Mouse (Mus musculus) left cerebral cortex, postnatal 10 days (tissue): ENCODE results near the gene Cxcl13. TPM values are rescaled to one million over a fixed set of nuclear protein-coding genes. Genes with fewer than 3 reads are reported as not detected.
"Not testable (repeated sequence)": the region's sequence is repeated elsewhere in the genome, so short reads cannot be mapped to it uniquely, and the experiment has no call there.

Experiments
- DNase-seq, 2 experiments: peaks; one replicate each; pipeline ENCODE4 v3.0.0; 2021 to 2022; ENCODE audit warnings: low spot score in 2 of 2, mixed read lengths in 1 of 2; ENCODE audit errors: extremely low spot score in 1 of 2
- intact Hi-C: fragments of 180-260 bp; cut with DNase I; formaldehyde crosslinking; loops from one replicate; pipeline ENCODE4 v1.15.1; 2025
- total RNA-seq, 2 experiments: library from RNA; stranded (reverse); gene quantifications; 2 replicates each; pipeline ENCODE4 v1.2.3; 2021

The Cxcl13 gene
- total RNA-seq, 2 experiments from 2014 or later, result not detected

DNA sequence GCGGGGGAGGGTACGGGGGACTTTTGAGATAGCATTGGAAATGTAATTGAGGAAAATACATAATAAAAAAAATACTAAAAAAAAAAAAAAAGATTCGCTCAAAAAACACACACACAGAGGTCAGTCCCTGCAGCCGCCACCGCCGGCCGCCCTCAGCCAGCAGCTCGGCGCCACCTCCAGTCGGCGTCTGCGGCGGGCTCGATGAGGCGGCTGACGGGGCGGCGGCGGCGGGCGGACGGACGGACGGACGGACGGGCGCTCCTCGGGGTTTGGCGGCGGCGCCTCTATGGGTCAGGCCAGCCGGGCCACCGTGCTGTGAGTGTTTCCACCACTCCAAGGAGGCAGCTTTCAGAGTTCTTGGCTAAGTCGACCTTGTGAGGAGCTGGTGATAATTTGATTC lies 17.1 kb downstream of the Cxcl13 start:
- DNase-seq, intact Hi-C loops: not testable (repeated sequence)

DNA sequence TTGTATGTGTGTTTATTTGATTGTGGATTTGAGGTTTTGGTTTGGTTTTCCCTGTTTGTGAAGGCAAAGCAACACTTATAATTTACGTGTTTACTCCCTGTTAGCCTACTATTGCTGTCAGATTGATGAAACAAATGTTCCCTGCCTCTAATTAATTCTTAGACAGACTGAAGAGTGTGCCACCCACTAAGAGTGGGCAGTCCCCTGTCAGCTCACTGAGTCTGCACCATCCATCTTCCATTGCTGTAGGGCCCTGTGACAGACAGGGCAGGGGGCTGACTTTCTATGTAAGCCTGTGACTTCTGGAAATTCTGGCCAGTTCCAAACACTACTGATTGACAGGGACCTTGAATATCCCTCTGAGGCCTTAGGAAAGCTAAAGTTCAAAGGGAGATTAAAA lies 19.5 kb downstream of the Cxcl13 start:
- no peak for DNase-seq
- intact Hi-C loops, result no loop called here

DNA sequence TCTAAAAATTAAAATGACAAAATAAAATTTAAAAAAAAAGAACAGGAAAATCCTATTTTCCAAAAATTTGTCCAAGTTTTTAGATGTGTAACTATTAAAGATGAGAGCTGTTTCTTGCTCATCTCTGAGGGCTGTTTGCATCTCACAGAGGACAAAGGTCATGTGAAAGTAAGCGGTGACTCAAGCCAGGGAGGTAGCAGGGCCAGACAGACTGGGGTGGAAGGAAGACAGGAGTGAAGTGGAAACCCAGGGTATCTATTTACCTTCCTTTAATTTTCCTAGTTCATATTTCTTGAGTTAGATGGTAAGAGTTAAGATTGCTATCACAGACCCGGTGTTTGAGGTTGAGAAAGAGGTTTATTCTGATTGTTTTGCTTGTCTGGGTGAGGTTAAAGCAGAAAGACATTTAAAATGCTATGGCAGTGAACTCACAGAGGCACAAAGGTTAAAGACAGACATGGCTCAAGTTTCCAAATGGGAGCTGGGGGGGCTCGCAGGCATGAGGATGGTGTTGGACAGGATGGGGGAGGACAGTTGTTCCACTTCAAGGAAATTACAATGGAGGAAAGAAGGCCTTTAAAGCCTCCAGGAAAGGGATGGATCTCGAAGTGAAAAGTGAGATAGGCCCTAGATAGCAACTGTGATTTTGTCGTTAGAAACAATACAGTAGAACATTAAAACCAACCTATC lies 27.2 kb downstream of the Cxcl13 start:
- no peak for DNase-seq
- intact Hi-C loops, result no loop called here

DNA sequence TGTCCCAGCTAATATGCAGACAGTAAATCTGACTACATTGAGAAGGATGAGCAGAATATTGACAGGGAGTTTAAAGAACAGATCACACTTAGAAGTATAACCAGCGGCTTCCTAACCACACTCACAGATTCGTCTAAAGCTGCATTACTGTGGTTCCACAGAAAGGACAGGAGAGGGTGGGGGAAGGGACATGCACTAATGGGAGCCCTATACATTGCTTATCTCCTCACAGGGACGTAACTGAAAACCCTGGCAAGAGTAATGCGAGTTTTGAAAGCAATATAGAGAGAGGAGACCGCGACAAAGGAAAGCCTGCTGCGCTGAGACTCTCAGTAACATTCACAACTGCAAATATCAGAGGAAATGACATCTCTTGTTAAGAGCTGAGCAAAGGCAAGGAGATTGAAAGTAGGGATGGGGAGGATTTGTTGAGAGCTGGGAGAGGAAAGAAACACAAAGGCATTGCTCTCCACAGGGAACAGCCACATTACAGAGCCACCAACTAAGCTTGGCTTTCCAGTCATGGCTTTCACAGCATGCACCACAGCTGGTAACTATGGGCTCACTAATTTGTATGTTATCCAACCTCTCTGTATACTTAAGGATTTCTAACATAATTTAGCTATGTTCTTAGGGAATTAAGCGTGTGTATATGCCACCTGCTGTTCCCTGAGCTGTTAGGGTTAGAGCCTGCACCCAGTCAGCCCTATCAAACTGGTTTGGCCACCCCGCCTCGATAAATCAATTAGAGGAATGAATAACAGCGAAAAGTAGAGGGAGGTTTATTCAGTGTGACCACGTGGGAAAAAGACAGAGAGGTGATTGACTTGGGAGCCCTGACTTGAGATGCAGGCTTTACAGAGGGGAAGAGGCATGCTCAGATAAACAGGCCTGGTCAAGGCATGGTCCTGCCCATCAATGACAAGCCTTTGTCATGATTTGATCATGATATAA lies 34.9 kb downstream of the Cxcl13 start:
- intact Hi-C loops, result no loop called here

DNA sequence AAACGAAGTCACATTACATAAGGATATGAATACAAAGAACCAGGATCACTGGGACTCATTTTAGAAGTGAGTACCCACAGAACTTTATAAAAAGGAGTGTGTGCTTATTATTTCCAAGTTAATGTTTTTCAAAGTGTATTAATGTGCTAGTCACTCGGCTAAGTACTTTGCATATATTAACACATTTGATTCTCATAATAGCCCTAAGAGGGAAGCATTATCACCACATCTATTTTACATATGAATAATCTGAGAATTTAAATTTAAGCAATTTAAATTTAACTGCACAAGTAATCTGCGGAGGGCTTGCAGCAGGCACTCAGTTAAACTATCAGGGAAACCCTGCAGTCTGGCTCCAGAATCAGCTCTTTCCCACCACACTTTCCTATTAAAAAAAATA lies 40.5 kb downstream of the Cxcl13 start:
- intact Hi-C loops, result no loop called here
- DNase-seq, result no peak

More for the DNA sequence above, 34.9 kb downstream of the Cxcl13 start:
- no peak for DNase-seq

DNA sequence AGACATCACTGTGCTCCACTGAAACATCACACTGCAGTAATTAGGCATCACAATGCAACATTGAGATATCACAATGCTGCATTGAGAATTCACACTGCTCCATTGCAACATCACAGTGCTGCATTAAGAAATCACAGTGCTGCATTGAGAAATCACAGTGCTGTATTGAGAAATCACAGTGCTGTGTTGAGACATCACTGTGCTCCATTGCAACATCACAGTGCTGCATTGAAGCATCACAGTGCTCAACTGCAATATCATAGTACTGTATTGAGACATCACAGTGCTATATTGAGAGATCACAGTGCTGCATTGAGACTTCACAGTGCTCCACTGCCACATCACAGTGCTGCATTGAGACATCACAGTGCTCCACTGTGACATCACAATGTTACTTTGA lies 46.6 kb downstream of the Cxcl13 start:
- no peak for DNase-seq
- intact Hi-C loops, result no loop called here

DNA sequence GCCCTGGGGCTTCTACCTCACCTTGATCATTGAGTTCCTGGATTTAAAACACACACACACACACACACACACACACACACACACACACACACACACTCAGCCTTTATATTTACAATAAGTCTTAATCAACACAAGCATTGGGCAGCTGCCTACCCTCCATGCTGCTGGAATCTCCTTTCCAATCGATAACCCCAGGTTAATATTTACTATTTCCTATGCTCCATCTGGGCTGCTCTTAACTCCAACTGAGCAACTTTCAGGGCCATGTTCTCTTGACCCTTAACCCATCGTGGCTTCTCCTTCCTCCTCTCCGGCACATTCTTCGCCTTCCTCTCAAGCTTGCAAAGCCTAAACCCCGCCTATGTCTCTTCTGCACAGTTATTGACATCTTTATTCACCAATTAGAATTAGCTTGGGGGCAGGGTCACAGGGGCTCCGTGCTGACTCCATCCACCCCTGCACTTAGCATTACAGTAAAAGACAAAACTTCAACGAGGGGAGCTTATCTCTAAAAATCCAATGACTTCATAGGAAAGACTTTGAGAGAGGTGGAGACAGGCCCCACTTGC lies 51.6 kb downstream of the Cxcl13 start:
- DNase-seq, result no peak
- intact Hi-C loops, result no loop called here

DNA sequence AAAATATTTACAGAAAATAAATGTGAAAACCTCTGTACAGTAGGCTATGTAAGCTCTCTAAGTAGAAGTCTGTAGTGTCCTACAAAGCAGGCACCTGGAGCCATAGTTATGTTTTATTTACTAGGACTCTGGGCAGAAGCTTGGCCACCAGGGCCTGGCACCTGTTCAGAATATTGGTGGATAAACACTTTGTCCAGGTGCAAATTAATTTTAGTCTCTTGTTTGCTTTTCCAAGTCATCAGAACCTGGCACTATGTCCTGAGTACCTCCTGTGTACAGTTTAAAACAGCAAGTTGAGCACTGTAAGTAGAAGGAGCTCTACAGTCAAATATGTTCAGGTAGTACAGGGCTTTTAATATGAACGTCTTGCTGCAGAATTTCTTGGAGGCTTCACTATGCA lies 52.3 kb downstream of the Cxcl13 start:
- intact Hi-C loops, result no loop called here
- no peak for DNase-seq

Other genes with a start within 250 kb of the Cxcl13 start
- not detected for gene Gm7978, start 220.8 kb upstream of the Cxcl13 start, total RNA-seq
- gene Gm7982, start 214.9 kb upstream of the Cxcl13 start, total RNA-seq, result not detected
- gene E330014E10Rik, start 181.0 kb upstream of the Cxcl13 start, total RNA-seq, result not detected
- gene Cnot6l, start 207.2 kb downstream of the Cxcl13 start, total RNA-seq, result 10 to 100 TPM; 66.1 to 78.1 TPM